Mouse (Mus musculus) hindbrain, embryonic 10.5 days (tissue): ENCODE data around the gene Ccdc69. TPM values are rescaled to one million over a fixed set of nuclear protein-coding genes. Genes with fewer than 3 reads are reported as not detected.
"Not testable (repeated sequence)": the region's sequence is repeated elsewhere in the genome, so short reads cannot be mapped to it uniquely, and the experiment has no call there.

Source experiments
- DNase-seq: peaks from one replicate; pipeline ENCODE4 v3.0.0-alpha.2; 2017; ENCODE audit warnings: low spot score
- H3K27ac ChIP-seq: fragments of 300-500 bp; sonication (generic); 2 replicates; pipeline ENCODE4 v1.5.1; 2016; ENCODE audit warnings: mild to moderate bottlenecking, moderate library complexity
- H3K27me3 ChIP-seq: fragments of 300-500 bp; sonication (generic); 2 replicates; pipeline ENCODE4 v1.6.1; 2016; ENCODE audit warnings: mild to moderate bottlenecking; ENCODE audit not compliant: poor library complexity, insufficient read depth, severe bottlenecking
- H3K36me3 ChIP-seq: fragments of 300-500 bp; sonication (generic); 2 replicates; pipeline ENCODE4 v1.6.1; 2016; ENCODE audit warnings: mild to moderate bottlenecking, moderate library complexity
- H3K4me1 ChIP-seq: fragments of 300-500 bp; sonication (generic); replicated peaks from 2 replicates; pipeline ENCODE4 v1.6.1; 2016; ENCODE audit warnings: mild to moderate bottlenecking
- H3K4me3 ChIP-seq: fragments of 300-500 bp; sonication (generic); 2 replicates; pipeline ENCODE4 v1.5.1; 2016; ENCODE audit warnings: mild to moderate bottlenecking, moderate library complexity
- H3K9me3 ChIP-seq: fragments of 300-500 bp; sonication (generic); 2 replicates; pipeline ENCODE4 v1.6.1; 2016; ENCODE audit warnings: mild to moderate bottlenecking, moderate library complexity
- WGBS: fragments of 180-500 bp; shearing (Covaris S2); methylation state at CpG from one replicate; pipeline ENCODE4 v1.1.7; 2016; 5-methylcytosine and 5-hydroxymethylcytosine counted together
- polyA plus RNA-seq: library from polyadenylated mRNA; unstranded; fragments of >200 nt; fragmentation: Nextera tagmentation; extraction: Ambion mirVana; gene quantifications from 2 replicates; pipeline ENCODE4 v1.2.1, GENCODE M21; 2016

The Ccdc69 gene
- 0.25 and 0.56 TPM in 2 replicates for polyA plus RNA-seq

GRCm38 (mm10) chr11:55077331-55078231 is at the start of gene Ccdc69:
Gene Ccdc69 (minus strand): TSS chr11:55078131.
- H3K27ac ChIP-seq, result peak within 1 kb of the TSS; percentile 78
- H3K4me1 ChIP-seq, result peaks cover 22% of the 10 kb centered on the region
- H3K27me3 ChIP-seq, result peaks cover 41% of the 10 kb centered on the region
- WGBS, result under 1% methylated on average over 50 of the region's 50 CpGs
- H3K9me3 ChIP-seq, result peaks cover 6% of the 10 kb centered on the region; the same call in 1 of the 2 replicates
- peak within 1 kb of the TSS; percentile 60 for H3K4me3 ChIP-seq
- DNase-seq, result peak; percentile 55
- H3K36me3 ChIP-seq, result no peaks in the 10 kb centered on the region

GRCm38 (mm10) chr11:55126663-55127062 is 48.7 kb upstream of the Ccdc69 start:
- WGBS, result 85% methylated on average over 3 of the region's 3 CpGs
- H3K9me3 ChIP-seq, result no peaks in the 10 kb centered on the region
- DNase-seq, result no peak
- H3K36me3 ChIP-seq, result no peaks in the 10 kb centered on the region
- H3K27me3 ChIP-seq, result no peaks in the 10 kb centered on the region
- no peaks in the 10 kb centered on the region for H3K4me1 ChIP-seq
- no peak overlapping the region for H3K27ac ChIP-seq
- H3K4me3 ChIP-seq, result no peak overlapping the region

DNA sequence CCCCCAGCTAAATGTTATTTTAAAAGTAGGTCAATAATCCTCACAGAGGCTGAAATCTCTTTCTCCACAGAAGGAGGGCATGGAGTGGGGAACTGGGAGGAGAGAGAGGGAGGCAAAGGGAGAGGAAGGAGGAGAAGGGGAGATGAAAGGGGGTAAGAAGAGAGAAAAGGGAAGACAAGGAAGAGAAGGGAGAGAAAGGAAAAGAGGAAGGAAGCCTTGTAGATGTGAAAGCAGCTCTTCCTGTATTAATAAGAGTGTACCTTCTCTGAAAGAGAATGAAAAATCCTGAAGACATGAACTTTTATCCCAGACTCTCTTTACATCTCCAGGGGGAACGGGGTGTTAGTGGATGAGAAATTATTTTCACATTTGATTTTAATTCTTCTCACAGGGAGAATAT is 43.5 kb upstream of the Ccdc69 start:
- Histone ChIP-seq H3K27me3 (no peaks in the 10 kb centered on the region), H3K9me3 (no peaks in the 10 kb centered on the region), H3K36me3 (no peaks in the 10 kb centered on the region), H3K27ac (no peak overlapping the region), H3K4me1 (no peaks in the 10 kb centered on the region), H3K4me3 (no peak overlapping the region)
- 91% methylated on average over 1 of the region's 1 CpGs for WGBS
- DNase-seq, result no peak

DNA sequence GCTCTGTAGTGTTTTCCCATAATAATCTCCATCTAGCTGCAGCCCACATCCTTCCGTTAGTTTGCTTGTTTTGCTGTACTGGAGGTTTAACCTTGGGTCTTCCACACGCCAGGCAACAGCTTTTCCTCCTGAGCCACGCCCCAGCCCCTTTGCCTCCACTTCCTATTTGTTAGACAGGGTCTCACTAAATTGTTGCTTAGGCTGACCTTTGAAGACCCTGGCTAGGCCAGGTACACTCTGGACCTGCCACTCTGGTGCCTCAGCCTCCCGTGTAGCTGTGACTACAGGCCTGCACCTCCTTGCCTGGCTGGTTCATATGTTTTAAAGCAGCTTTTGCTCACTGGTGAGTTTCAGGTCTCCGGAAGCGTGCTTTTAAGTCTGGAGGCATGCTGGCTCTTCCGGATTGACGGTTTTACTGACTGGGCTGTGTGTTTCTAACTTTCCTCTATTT is 42.9 kb upstream of the Ccdc69 start:
- no peak for DNase-seq
- WGBS, result 81% methylated on average over 8 of the region's 8 CpGs
- no peak overlapping the region for H3K4me3 ChIP-seq
- no peaks in the 10 kb centered on the region for H3K9me3 ChIP-seq
- H3K36me3 ChIP-seq, result no peaks in the 10 kb centered on the region
- no peaks in the 10 kb centered on the region for H3K4me1 ChIP-seq
- H3K27me3 ChIP-seq, result no peaks in the 10 kb centered on the region
- H3K27ac ChIP-seq, result no peak overlapping the region

DNA sequence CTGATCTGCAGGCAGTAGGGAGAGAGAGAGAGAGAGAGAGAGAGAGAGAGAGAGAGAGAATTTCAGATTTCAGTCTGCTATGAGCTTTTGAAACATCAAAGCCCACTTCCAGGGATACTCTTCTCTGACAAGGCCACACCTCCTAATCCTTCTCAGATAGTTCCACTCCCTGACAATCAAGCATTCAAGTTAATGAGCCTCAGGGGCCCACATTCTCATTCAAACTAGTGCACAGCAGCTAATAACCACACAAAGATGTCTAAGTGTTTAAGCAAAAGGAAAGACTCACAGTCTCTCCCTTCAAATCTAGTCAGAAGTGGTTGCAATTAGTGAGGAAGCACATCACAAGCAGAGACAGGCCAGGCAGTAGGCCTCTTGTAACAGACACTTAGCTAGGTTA is 42.3 kb upstream of the Ccdc69 start:
- H3K27ac ChIP-seq, result no peak overlapping the region
- DNase-seq, result no peak

DNA sequence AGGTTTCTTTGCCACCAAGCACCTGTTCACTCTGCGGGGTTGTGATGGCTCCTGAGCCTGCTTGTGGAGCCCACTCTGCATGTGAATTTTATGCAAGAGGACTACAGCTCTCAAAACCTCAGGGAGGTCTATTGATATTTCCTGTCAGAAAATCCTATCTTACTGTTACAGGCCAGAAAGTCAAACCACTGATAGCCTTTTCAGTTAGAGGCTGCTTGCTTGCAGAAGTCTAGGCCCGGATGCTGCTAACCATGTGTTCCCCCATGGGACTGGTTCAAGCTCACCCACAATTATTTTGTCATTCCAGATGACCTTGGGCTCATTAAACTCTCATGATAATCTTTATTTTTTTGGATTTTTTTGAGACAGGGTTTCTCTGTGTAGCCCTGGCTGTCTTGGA is 39.1 kb upstream of the Ccdc69 start:
- 89% methylated on average over 2 of the region's 2 CpGs for WGBS

More for the DNA sequence above, 42.3 kb upstream of the Ccdc69 start:
- H3K4me3 ChIP-seq, result no peak overlapping the region
- H3K36me3 ChIP-seq, result no peaks in the 10 kb centered on the region
- H3K27me3 ChIP-seq, result no peaks in the 10 kb centered on the region
- H3K9me3 ChIP-seq, result no peaks in the 10 kb centered on the region
- H3K4me1 ChIP-seq, result no peaks in the 10 kb centered on the region

GRCm38 (mm10) chr11:55116004-55116403 is 38.1 kb upstream of the Ccdc69 start:
- Histone ChIP-seq H3K27me3 (no peaks in the 10 kb centered on the region), H3K27ac (no peak overlapping the region), H3K4me1 (peaks cover 12% of the 10 kb centered on the region), H3K4me3 (no peak overlapping the region), H3K9me3 (no peaks in the 10 kb centered on the region), H3K36me3 (no peaks in the 10 kb centered on the region)
- DNase-seq, result no peak
- WGBS, result 85% methylated on average over 3 of the region's 3 CpGs

More for the DNA sequence above, 39.1 kb upstream of the Ccdc69 start:
- Histone ChIP-seq H3K27me3 (no peaks in the 10 kb centered on the region), H3K36me3 (no peaks in the 10 kb centered on the region), H3K9me3 (no peaks in the 10 kb centered on the region), H3K4me1 (peaks cover 12% of the 10 kb centered on the region), H3K27ac (no peak overlapping the region), H3K4me3 (no peak overlapping the region)
- no peak for DNase-seq

GRCm38 (mm10) chr11:55114291-55114690 is 36.4 kb upstream of the Ccdc69 start:
- Histone ChIP-seq H3K9me3 (no peaks in the 10 kb centered on the region), H3K27me3 (no peaks in the 10 kb centered on the region), H3K27ac (no peak overlapping the region), H3K4me3 (no peak overlapping the region), H3K36me3 (no peaks in the 10 kb centered on the region), H3K4me1 (peaks cover 12% of the 10 kb centered on the region)
- no peak for DNase-seq
- WGBS, result 79% methylated on average over 2 of the region's 2 CpGs

DNA sequence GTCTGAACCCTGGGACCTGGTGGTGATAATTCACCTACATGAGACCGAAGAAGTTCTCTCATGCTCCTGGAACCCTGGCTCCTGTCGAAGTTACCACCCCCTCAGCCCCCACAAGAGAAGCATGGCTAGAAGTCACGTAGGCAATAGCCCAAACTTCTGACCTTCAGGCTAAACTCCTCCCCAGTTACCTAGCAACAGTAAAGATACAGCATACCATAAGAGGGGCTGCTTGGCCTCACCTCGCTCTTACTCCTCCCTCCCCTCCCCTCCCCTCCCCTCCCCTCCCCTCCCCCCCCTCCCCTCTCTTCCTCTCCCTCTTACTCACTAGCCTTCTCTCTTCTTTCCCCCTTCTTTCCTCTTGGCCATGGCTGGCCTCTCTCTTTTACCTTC is 35.9 kb upstream of the Ccdc69 start:
- not testable (repeated sequence) for H3K27me3 ChIP-seq, H3K9me3 ChIP-seq, DNase-seq, H3K36me3 ChIP-seq, H3K27ac ChIP-seq, H3K4me3 ChIP-seq
- H3K4me1 ChIP-seq, result peaks cover 12% of the 10 kb centered on the region
- 42% methylated on average over 4 of the region's 4 CpGs for WGBS

- no peaks in the 10 kb centered on the region for H3K9me3 ChIP-seq
- no peak overlapping the region for H3K4me3 ChIP-seq
- H3K27ac ChIP-seq, result no peak overlapping the region
- no peaks in the 10 kb centered on the region for H3K27me3 ChIP-seq
- peaks cover 12% of the 10 kb centered on the region for H3K4me1 ChIP-seq
- no peaks in the 10 kb centered on the region for H3K36me3 ChIP-seq
- DNase-seq, result peak; percentile 6
- WGBS, result 73% methylated on average over 7 of the region's 7 CpGs
Observed at GRCm38 (mm10) chr11:55113209-55113860, 35.4 kb upstream of the Ccdc69 start.

DNA sequence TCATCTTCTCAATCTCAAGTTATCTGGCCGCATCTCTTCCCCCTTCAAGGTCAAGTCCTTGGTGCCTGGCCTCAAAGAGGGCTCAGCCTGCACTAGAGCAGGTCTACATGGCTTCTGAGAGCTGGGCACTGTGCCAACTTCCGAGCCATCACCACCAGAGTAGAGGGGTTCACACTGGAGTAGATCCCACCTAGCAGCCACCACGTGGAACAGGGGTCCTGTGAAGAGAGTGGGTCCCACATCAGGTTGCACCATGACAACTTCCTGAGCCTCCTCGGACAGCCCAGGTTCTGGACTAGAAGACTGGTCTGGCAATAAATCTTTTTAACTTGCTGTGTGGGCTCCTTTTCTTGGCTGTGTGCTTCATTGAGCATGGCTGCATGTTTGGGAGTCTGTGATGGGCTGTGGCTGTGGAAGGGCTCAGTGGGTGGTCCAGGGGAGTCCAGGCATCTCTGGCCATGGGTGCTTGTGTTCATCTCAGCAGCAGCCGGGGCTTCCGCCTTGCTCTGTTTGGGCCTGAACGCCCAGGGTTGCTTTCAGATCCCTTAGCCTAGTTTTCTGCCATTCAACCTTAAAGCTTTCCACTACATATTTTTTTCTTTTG is 32.7 kb upstream of the Ccdc69 start:
- H3K4me3 ChIP-seq, result no peak overlapping the region
- no peak for DNase-seq
- 84% methylated on average over 7 of the region's 7 CpGs for WGBS
- H3K27me3 ChIP-seq, result no peaks in the 10 kb centered on the region
- no peaks in the 10 kb centered on the region for H3K36me3 ChIP-seq
- H3K27ac ChIP-seq, result no peak overlapping the region
- H3K4me1 ChIP-seq, result peaks cover 12% of the 10 kb centered on the region
- no peaks in the 10 kb centered on the region for H3K9me3 ChIP-seq

DNA sequence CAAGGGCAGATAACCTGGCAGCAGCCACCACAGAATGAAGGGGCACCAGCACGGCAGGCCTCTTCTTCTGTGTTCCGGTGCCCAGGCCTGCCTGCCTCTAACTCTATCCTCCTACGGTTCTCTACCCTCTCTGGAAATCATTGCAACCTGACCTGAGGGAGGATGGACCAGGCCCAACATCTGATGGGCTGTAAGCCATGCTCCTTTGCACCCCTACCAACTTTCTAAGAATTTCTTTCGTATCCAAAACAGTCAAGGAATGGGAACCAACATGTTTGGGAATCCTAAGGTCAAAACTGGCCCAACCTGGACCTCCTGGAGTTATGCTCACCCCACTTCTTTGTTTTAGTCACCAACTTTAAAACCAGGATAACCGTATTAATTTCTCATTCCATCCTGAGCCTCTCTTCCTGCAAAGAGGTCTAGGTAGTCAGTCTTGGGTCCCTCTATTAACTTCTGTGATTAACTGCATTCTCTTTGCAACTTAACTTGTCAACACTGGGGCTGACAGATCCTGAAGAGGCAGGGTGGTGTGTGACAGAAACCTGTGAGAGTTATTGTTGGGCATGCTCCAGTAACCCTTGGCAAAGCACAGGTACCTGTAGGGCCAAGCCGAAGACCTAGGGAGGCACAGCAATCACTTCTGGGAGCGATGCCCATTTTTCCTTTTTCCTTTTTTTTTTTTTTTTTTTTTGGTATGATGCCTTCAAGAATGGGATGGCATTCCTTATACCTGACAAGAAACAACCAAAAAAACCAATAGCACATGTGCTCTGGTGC is 31.8 kb upstream of the Ccdc69 start:
- 93% methylated on average over 7 of the region's 7 CpGs for WGBS
- no peak for DNase-seq
- Histone ChIP-seq H3K4me3 (no peak overlapping the region), H3K9me3 (no peaks in the 10 kb centered on the region), H3K36me3 (no peaks in the 10 kb centered on the region), H3K27me3 (no peaks in the 10 kb centered on the region), H3K27ac (no peak overlapping the region), H3K4me1 (peaks cover 12% of the 10 kb centered on the region)
